Mouse (Mus musculus): ENCODE results near the gene Itgb6.

- TF ChIP-seq CTCF (IDR thresholded peaks at IDR 0.05; ENCODE audit: low read depth, low read length) (no peak), POLR2A (IDR thresholded peaks at IDR 0.05; ENCODE audit: borderline replicate concordance, low read depth, low read length) (no peak)
Measured at GRCm38 (mm10) chr2:60716549-60716948, 5.9 kb downstream of the Itgb6 start.
